Mouse (Mus musculus) liver, embryonic 14.5 days (tissue): ENCODE results near the gene Cacna1f.

Source experiments
- CTCF ChIP-seq: IDR thresholded peaks from 2 replicates; pipeline ENCODE4 v1.5.1; 2016; ENCODE audit warnings: antibody characterized with exemption, low read depth, control low read depth
- EP300 ChIP-seq: IDR thresholded peaks from 2 replicates; pipeline ENCODE4 v1.6.1; 2016; ENCODE audit warnings: antibody characterized with exemption, low read depth

DNA sequence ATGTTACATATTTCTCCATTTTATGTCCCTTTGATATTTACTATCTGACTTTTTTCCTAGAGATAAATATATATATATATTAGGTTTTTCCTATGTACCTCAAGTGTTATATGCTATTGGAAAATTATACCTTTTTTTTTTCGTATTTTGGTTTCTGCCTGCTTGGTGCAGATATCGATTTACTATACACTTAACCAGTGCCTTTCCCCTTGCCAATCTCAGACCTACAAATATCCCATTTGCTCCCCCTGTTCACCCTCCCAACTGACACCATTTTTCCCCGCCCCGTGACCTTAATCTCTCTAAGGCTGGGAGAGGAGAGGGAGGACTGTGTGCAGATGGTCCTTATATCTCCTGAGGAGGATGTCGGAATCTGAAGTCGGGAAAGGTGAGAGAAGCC, at the start of gene Cacna1f:
- TF ChIP-seq CTCF (no peak), EP300 (no peak)
